Mouse (Mus musculus): ENCODE data around the gene Olfr819. TPM values are rescaled to one million over a fixed set of nuclear protein-coding genes. Genes with fewer than 3 reads are reported as not detected.
"Not testable (repeated sequence)": the region's sequence is repeated elsewhere in the genome, so short reads cannot be mapped to it uniquely, and the experiment has no call there.

Gene Olfr819
- polyA plus RNA-seq (2015; fragmentation: Nextera tagmentation; extraction: Ambion mirVana), result not detected in 2 replicates

GRCm38 (mm10) chr10:129967166-129967565, at the start of gene Olfr819:
Olfr819 (minus strand) TSS chr10:129967266.
- H3K4me2 ChIP-seq; H3K4me3 ChIP-seq; H3K27me3 ChIP-seq; H3K9ac ChIP-seq; H3K9me3 ChIP-seq (replicated peaks); H3K27ac ChIP-seq; ATAC-seq; H3K36me3 ChIP-seq (ENCODE audit: poor library complexity, severe bottlenecking); H3K4me1 ChIP-seq: not testable (repeated sequence)
- 86% methylated on average over 2 of the region's 2 CpGs for WGBS

GRCm38 (mm10) chr10:130012321-130012720, 45.3 kb upstream of the Olfr819 start, which contains the start of gene Olfr820:
Olfr820 (plus strand) TSS chr10:130012621.
- H3K4me2 ChIP-seq, result no peak within 1 kb of the TSS
- H3K4me1 ChIP-seq, result no peaks in the 10 kb centered on the region
- no peaks in the 10 kb centered on the region for H3K9me3 ChIP-seq (replicated peaks)
- no peak within 1 kb of the TSS for H3K27ac ChIP-seq
- H3K9ac ChIP-seq, result no peak within 1 kb of the TSS
- H3K4me3 ChIP-seq, result no peak within 1 kb of the TSS
- ATAC-seq, result no peak
- H3K27me3 ChIP-seq, result no peaks in the 10 kb centered on the region
- no peaks in the 10 kb centered on the region for H3K36me3 ChIP-seq (ENCODE audit: poor library complexity, severe bottlenecking)

- 88% methylated on average over 4 of the region's 4 CpGs for whole genome bisulfite sequencing
These were observed 38.3 kb upstream of the Olfr819 start for GRCm38 (mm10) chr10:130005366-130005765.

GRCm38 (mm10) chr10:130004104-130004503, 37.0 kb upstream of the Olfr819 start:
- not testable (repeated sequence) for H3K27ac ChIP-seq; ATAC-seq; H3K4me3 ChIP-seq; H3K27me3 ChIP-seq; H3K4me1 ChIP-seq; H3K36me3 ChIP-seq (ENCODE audit: poor library complexity, severe bottlenecking); H3K9ac ChIP-seq; H3K9me3 ChIP-seq (replicated peaks); H3K4me2 ChIP-seq
- 85% methylated on average over 4 of the region's 4 CpGs for WGBS

More at GRCm38 (mm10) chr10:130005366-130005765, 38.3 kb upstream of the Olfr819 start:
- not testable (repeated sequence) for H3K27me3 ChIP-seq; H3K4me3 ChIP-seq; H3K36me3 ChIP-seq (ENCODE audit: poor library complexity, severe bottlenecking); H3K27ac ChIP-seq; H3K4me1 ChIP-seq; H3K9ac ChIP-seq; H3K9me3 ChIP-seq (replicated peaks); ATAC-seq; H3K4me2 ChIP-seq

GRCm38 (mm10) chr10:129984962-129985361, 17.9 kb upstream of the Olfr819 start, which contains the start of gene Gm10310:
Gm10310 (minus strand) TSS chr10:129985062.
- not testable (repeated sequence) for H3K36me3 ChIP-seq (ENCODE audit: poor library complexity, severe bottlenecking); H3K4me1 ChIP-seq; H3K9ac ChIP-seq; H3K4me2 ChIP-seq; H3K4me3 ChIP-seq; H3K9me3 ChIP-seq (replicated peaks); H3K27ac ChIP-seq; H3K27me3 ChIP-seq; ATAC-seq
- WGBS, result no CpG with 5 or more reads among the region's 1 CpGs

GRCm38 (mm10) chr10:129981867-129982266, 14.8 kb upstream of the Olfr819 start:
- no CpG with 5 or more reads among the region's 3 CpGs for WGBS
- not testable (repeated sequence) for H3K9me3 ChIP-seq (replicated peaks); H3K4me2 ChIP-seq; H3K36me3 ChIP-seq (ENCODE audit: poor library complexity, severe bottlenecking); H3K9ac ChIP-seq; H3K27me3 ChIP-seq; H3K4me1 ChIP-seq; H3K27ac ChIP-seq; H3K4me3 ChIP-seq
- ATAC-seq, result peak; percentile 58; the same call in 1 of the 2 replicates

- H3K9me3 ChIP-seq (replicated peaks); H3K9ac ChIP-seq; ATAC-seq; H3K36me3 ChIP-seq (ENCODE audit: poor library complexity, severe bottlenecking); H3K27ac ChIP-seq; H3K4me3 ChIP-seq; H3K27me3 ChIP-seq; H3K4me2 ChIP-seq; H3K4me1 ChIP-seq: not testable (repeated sequence)
- WGBS, result no CpG with 5 or more reads among the region's 2 CpGs
These were observed 9.0 kb upstream of the Olfr819 start, which contains the start of gene Olfr247 for GRCm38 (mm10) chr10:129976040-129976439. Olfr247 (minus strand) TSS chr10:129976140.

- WGBS, result no CpG with 5 or more reads among the region's 3 CpGs
- H3K4me2 ChIP-seq; H3K4me3 ChIP-seq; H3K36me3 ChIP-seq (ENCODE audit: poor library complexity, severe bottlenecking); H3K9me3 ChIP-seq (replicated peaks); H3K27ac ChIP-seq; H3K4me1 ChIP-seq; H3K9ac ChIP-seq; H3K27me3 ChIP-seq: not testable (repeated sequence)
- peak; percentile 43; the same call in 1 of the 2 replicates for ATAC-seq
These were observed 5.9 kb upstream of the Olfr819 start for GRCm38 (mm10) chr10:129972994-129973393.

GRCm38 (mm10) chr10:129966232-129966631, 834 bp downstream of the Olfr819 start:
- H3K36me3 ChIP-seq (ENCODE audit: poor library complexity, severe bottlenecking); H3K4me2 ChIP-seq; ATAC-seq; H3K9me3 ChIP-seq (replicated peaks); H3K9ac ChIP-seq; H3K27me3 ChIP-seq; H3K27ac ChIP-seq; H3K4me3 ChIP-seq; H3K4me1 ChIP-seq: not testable (repeated sequence)
- 93% methylated on average over 2 of the region's 3 CpGs for WGBS

- no peak within 1 kb of the TSS for H3K27ac ChIP-seq
- H3K4me1 ChIP-seq, result no peaks in the 10 kb centered on the region
- 95% methylated on average over 2 of the region's 2 CpGs for WGBS
- no peaks in the 10 kb centered on the region for H3K36me3 ChIP-seq (ENCODE audit: poor library complexity, severe bottlenecking)
- H3K4me3 ChIP-seq, result no peak within 1 kb of the TSS
- H3K27me3 ChIP-seq, result no peaks in the 10 kb centered on the region
- H3K9ac ChIP-seq, result no peak within 1 kb of the TSS
- H3K9me3 ChIP-seq (replicated peaks), result no peaks in the 10 kb centered on the region
- no peak for ATAC-seq
- no peak within 1 kb of the TSS for H3K4me2 ChIP-seq
These were observed 18.1 kb downstream of the Olfr819 start, which contains the start of gene Olfr818 for GRCm38 (mm10) chr10:129949000-129949399. Olfr818 (minus strand) TSS chr10:129949100.

- no peaks in the 10 kb centered on the region for H3K36me3 ChIP-seq (ENCODE audit: poor library complexity, severe bottlenecking)
- H3K4me1 ChIP-seq, result no peaks in the 10 kb centered on the region
- no peak for ATAC-seq
- H3K27ac ChIP-seq, result no peak within 1 kb of the TSS
- WGBS, result 73% methylated on average over 1 of the region's 1 CpGs
- no peak within 1 kb of the TSS for H3K4me3 ChIP-seq
- no peaks in the 10 kb centered on the region for H3K9me3 ChIP-seq (replicated peaks)
- H3K27me3 ChIP-seq, result no peaks in the 10 kb centered on the region
- H3K4me2 ChIP-seq, result no peak within 1 kb of the TSS
- no peak within 1 kb of the TSS for H3K9ac ChIP-seq
These were observed 51.6 kb downstream of the Olfr819 start, which contains the start of gene Olfr816 for GRCm38 (mm10) chr10:129915497-129915896. Olfr816 (minus strand) TSS chr10:129915597.

Data from forebrain, embryonic 13.5 days (tissue).